In genomic region chr17:34300691-34301566, GRCm38 (mm10) we compare ENCODE assay signal across 25 mouse cellular contexts. TPM values are rescaled to one million over a fixed set of nuclear protein-coding genes. Genes with fewer than 3 reads are reported as not detected.
DNase-seq lines count a peak whose midpoint lies in the region; ATAC-seq and TF ChIP-seq lines count a peak whose summit lies in the region.
"Had no signal": no experiment of that assay in that cellular context is flagged by ENCODE, and none has a peak within 500 bp of the region (broad histone marks: within the 10 kb centered on the region; RNA-seq: fewer than 3 reads in every experiment).

No protein-coding gene starts in this region.

- WGBS in bone marrow, adult 2 months, result 75% methylated on average over 23 of the region's 23 CpGs

- no peak for ATAC-seq in megakaryocyte, adult 5-6 weeks (ENCODE audit: poor library complexity, severe bottlenecking)
- ATAC-seq in neutrophil, adult 5-6 weeks (ENCODE audit: extremely low read depth, insufficient number of reproducible peaks, low FRiP score, poor library complexity, severe bottlenecking), result peak; percentile 64
- ATAC-seq: liver, postnatal 0 days had no signal

- peaks cover 26% of the 10 kb centered on the region for H3K4me1 ChIP-seq in megakaryocyte, embryonic 14.5 days
- H3K4me1 ChIP-seq in bone marrow, adult 2 months (ENCODE audit: control insufficient read depth, insufficient read depth, low read length), result peaks cover 1% of the 10 kb centered on the region; the same call in 1 of the 2 replicates

- peak; percentile 98 for DNase-seq in splenic B cell, adult 2 months (ENCODE audit: low read depth, low spot score)
- no peak for DNase-seq in kidney, adult 9 months
- no peak for DNase-seq in kidney, postnatal 14 days
- DNase-seq: adrenal gland, postnatal 25 days; cerebellum, adult 9-11 months; gastrocnemius, postnatal 14 days; kidney, adult 2 months; kidney, postnatal 36 days; liver, postnatal 0 days; right cerebral cortex, postnatal 14 days; thymus, postnatal 25 days had no signal

- peak overlapping the region; percentile 59 for H3K4me3 ChIP-seq in megakaryocyte, embryonic 14.5 days (replicated peaks)
- H3K4me3 ChIP-seq in bone marrow, adult 2 months (replicated peaks; ENCODE audit: control insufficient read depth, low read depth, low read length), result peak overlapping the region; percentile 9
- H3K4me3 ChIP-seq: hindbrain, embryonic 13.5 days; limb, embryonic 15.5 days; neural tube, embryonic 13.5 days had no signal

- H3K27me3 ChIP-seq in megakaryocyte, embryonic 14.5 days (replicated peaks), result peaks cover 9% of the 10 kb centered on the region
- H3K27me3 ChIP-seq in splenic B cell, adult 2 months (ENCODE audit: control insufficient read depth, insufficient read depth, low read length, poor library complexity, severe bottlenecking), result no peaks in the 10 kb centered on the region
- H3K27me3 ChIP-seq: hindbrain, embryonic 13.5 days; limb, embryonic 15.5 days; neural tube, embryonic 13.5 days had no signal

- H3K36me3 ChIP-seq in megakaryocyte, embryonic 14.5 days (replicated peaks; ENCODE audit: low read length), result no peaks in the 10 kb centered on the region
- H3K36me3 ChIP-seq in splenic B cell, adult 2 months (ENCODE audit: control insufficient read depth, insufficient read depth, low read length, poor library complexity, severe bottlenecking), result no peaks in the 10 kb centered on the region
- H3K36me3 ChIP-seq: hindbrain, embryonic 13.5 days; limb, embryonic 15.5 days; neural tube, embryonic 13.5 days had no signal

- TF ChIP-seq POLR2A in bone marrow, adult 2 months (IDR thresholded peaks at IDR 0.05; ENCODE audit: borderline replicate concordance, control insufficient read depth, low read depth, low read length), result no peak

- no peaks in the 10 kb centered on the region for H3K9me3 ChIP-seq in megakaryocyte, embryonic 14.5 days
- H3K9me3 ChIP-seq: hindbrain, embryonic 13.5 days; limb, embryonic 15.5 days; neural tube, embryonic 13.5 days had no signal

- peak overlapping the region; percentile 93 for H3K27ac ChIP-seq in bone marrow, adult 2 months (ENCODE audit: control insufficient read depth, insufficient read depth, low read depth, low read length, poor library complexity)
- H3K27ac ChIP-seq: hindbrain, embryonic 13.5 days; limb, embryonic 15.5 days; neural tube, embryonic 13.5 days had no signal

- TF ChIP-seq CTCF in bone marrow, adult 2 months (IDR thresholded peaks at IDR 0.05; ENCODE audit: control insufficient read depth, insufficient read depth, low read length), result no peak

RNA-seq across cellular contexts. Expression of gene H2-Eb1, which starts 4.7 kb away (rescaled TPM):
- polyA plus RNA-seq in megakaryocyte, embryonic 14.5 days (2012; ENCODE audit: insufficient read depth, low replicate concordance), result 2.8 TPM in 1 of 2 replicates, not detected in the other
- total RNA-seq in megakaryocyte, adult 5-6 weeks (2015), result 35.4 and 38.0 TPM in 2 replicates
- 72.9 and 114 TPM in 2 replicates for total RNA-seq in megakaryocyte, adult 5-6 weeks (2017)
- 32.6 and 82.7 TPM in 2 replicates for polyA plus RNA-seq in bone marrow, adult 2 months (2011; ENCODE audit: insufficient read depth, insufficient read length, low replicate concordance, missing spikeins)
- total RNA-seq in neutrophil, adult 5-6 weeks (2017), result 2,076 and 2,332 TPM in 2 replicates

RNA-seq across cellular contexts. Expression of gene H2-Aa, which starts 13.3 kb away (rescaled TPM):
- 0.64 TPM in 1 of 2 replicates, not detected in the other for polyA plus RNA-seq in megakaryocyte, embryonic 14.5 days (2012; ENCODE audit: insufficient read depth, low replicate concordance)
- total RNA-seq in megakaryocyte, adult 5-6 weeks (2015), result 193 and 213 TPM in 2 replicates
- 91.8 and 109 TPM in 2 replicates for total RNA-seq in megakaryocyte, adult 5-6 weeks (2017)
- 65.0 and 143 TPM in 2 replicates for polyA plus RNA-seq in bone marrow, adult 2 months (2011; ENCODE audit: insufficient read depth, insufficient read length, low replicate concordance, missing spikeins)
- total RNA-seq in neutrophil, adult 5-6 weeks (2017), result 2,237 and 2,269 TPM in 2 replicates
- polyA plus RNA-seq: forebrain, embryonic 11.5 days had no signal

RNA-seq across cellular contexts. Expression of gene H2-Eb2, which starts 24.5 kb away (rescaled TPM):
- not detected in 2 replicates for polyA plus RNA-seq in megakaryocyte, embryonic 14.5 days (2012; ENCODE audit: insufficient read depth, low replicate concordance)
- total RNA-seq in megakaryocyte, adult 5-6 weeks (2015), result 0.07 and 0.25 TPM in 2 replicates
- total RNA-seq in megakaryocyte, adult 5-6 weeks (2017), result not detected in 2 replicates
- 0.29 and 0.60 TPM in 2 replicates for polyA plus RNA-seq in bone marrow, adult 2 months (2011; ENCODE audit: insufficient read depth, insufficient read length, low replicate concordance, missing spikeins)
- 52.6 and 54.0 TPM in 2 replicates for total RNA-seq in neutrophil, adult 5-6 weeks (2017)
- total RNA-seq: adrenal gland, postnatal 25 days; gastrocnemius, postnatal 14 days; heart, adult 8-10 months; layer of hippocampus, postnatal 25 days; left cerebral cortex, postnatal 25 days had no signal
- polyA plus RNA-seq: forebrain, embryonic 11.5 days; heart, postnatal 0 days; limb, embryonic 15.5 days; liver, postnatal 0 days; stomach, embryonic 16.5 days had no signal

RNA-seq across cellular contexts. Expression of gene H2-Ab1, which starts 43.4 kb away (rescaled TPM):
- 1.8 TPM in 1 of 2 replicates, not detected in the other for polyA plus RNA-seq in megakaryocyte, embryonic 14.5 days (2012; ENCODE audit: insufficient read depth, low replicate concordance)
- total RNA-seq in megakaryocyte, adult 5-6 weeks (2015), result 145 and 162 TPM in 2 replicates
- 136 and 181 TPM in 2 replicates for total RNA-seq in megakaryocyte, adult 5-6 weeks (2017)
- polyA plus RNA-seq in bone marrow, adult 2 months (2011; ENCODE audit: insufficient read depth, insufficient read length, low replicate concordance, missing spikeins), result 73.7 and 175 TPM in 2 replicates
- total RNA-seq in neutrophil, adult 5-6 weeks (2017), result 2,894 and 2,999 TPM in 2 replicates

RNA-seq across cellular contexts. Expression of gene Btnl2, which starts 53.7 kb away (rescaled TPM):
- not detected in 2 replicates for polyA plus RNA-seq in megakaryocyte, embryonic 14.5 days (2012; ENCODE audit: insufficient read depth, low replicate concordance)
- total RNA-seq in megakaryocyte, adult 5-6 weeks (2015), result 0.09 TPM in 1 of 2 replicates, not detected in the other
- total RNA-seq in megakaryocyte, adult 5-6 weeks (2017), result 0.33 TPM in 1 of 2 replicates, not detected in the other
- 1.1 and 1.8 TPM in 2 replicates for polyA plus RNA-seq in bone marrow, adult 2 months (2011; ENCODE audit: insufficient read depth, insufficient read length, low replicate concordance, missing spikeins)
- total RNA-seq in neutrophil, adult 5-6 weeks (2017), result 10.9 and 11.9 TPM in 2 replicates
- total RNA-seq: megakaryocyte-erythroid progenitor cell, adult 5-6 weeks had no signal
- polyA plus RNA-seq: forebrain, embryonic 11.5 days; heart, postnatal 0 days; hindbrain, embryonic 13.5 days; liver, postnatal 0 days; neural tube, embryonic 13.5 days had no signal

Comparison
In these comparisons a context has a peak if more than half of its experiments do, and no peak if none do; other contexts are left out.
1. RNA of gene H2-Eb1, which starts 4.7 kb away (total RNA-seq): 2,076 to 2,332 TPM in neutrophil, adult 5-6 weeks; 35.4 to 114 TPM in megakaryocyte, adult 5-6 weeks; every median in the first group is over 10 times any median in the second.
2. RNA of gene H2-Aa, which starts 13.3 kb away (total RNA-seq): 2,237 to 2,269 TPM in neutrophil, adult 5-6 weeks; 91.8 to 213 TPM in megakaryocyte, adult 5-6 weeks; every median in the first group is over 10 times any median in the second.
3. RNA of gene H2-Eb2, which starts 24.5 kb away (total RNA-seq): 52.6 to 54.0 TPM in neutrophil, adult 5-6 weeks; 0.07 to 0.25 TPM in megakaryocyte, adult 5-6 weeks; every median in the first group is over 10 times any median in the second.